Mouse (Mus musculus): Measurements from ENCODE around the gene Anln. TPM values are rescaled to one million over a fixed set of nuclear protein-coding genes. Genes with fewer than 3 reads are reported as not detected.
"Not testable (repeated sequence)": the region's sequence is repeated elsewhere in the genome, so short reads cannot be mapped to it uniquely, and the experiment has no call there.

Anln gene
- polyA plus RNA-seq, 1 experiment from 2014 or later, result 43.2 TPM

DNA sequence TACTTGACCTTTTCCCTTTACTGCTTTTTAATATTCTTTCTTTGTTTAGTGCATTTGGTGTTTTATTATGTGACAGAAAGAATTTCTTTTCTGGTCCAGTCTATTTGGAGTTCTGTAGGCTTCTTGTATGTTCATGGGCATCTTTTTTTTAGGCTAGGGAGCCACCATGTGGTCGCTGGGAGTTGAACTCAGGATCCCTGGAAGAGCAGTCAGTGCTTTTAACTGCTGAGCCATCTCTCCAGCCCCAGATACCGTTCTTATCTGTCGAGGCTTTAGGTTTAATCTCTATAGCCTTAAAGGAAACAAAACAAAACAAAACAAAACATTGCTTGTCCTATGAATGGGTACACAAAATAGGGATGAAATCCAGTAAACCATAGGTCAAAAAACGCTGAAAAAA is 19.4 kb upstream of the Anln start:
- H3K27me3 ChIP-seq (ENCODE audit: control insufficient read depth, insufficient read depth, low read length); DNase-seq (ENCODE audit: low spot score); H3K36me3 ChIP-seq (ENCODE audit: control insufficient read depth, insufficient read depth, low read length); H3K27ac ChIP-seq (ENCODE audit: low read depth, low read length); H3K4me1 ChIP-seq (ENCODE audit: control insufficient read depth, insufficient read depth, low read length); H3K4me3 ChIP-seq (ENCODE audit: low read depth, low read length); H3K9ac ChIP-seq (ENCODE audit: low read length); H3K9me3 ChIP-seq (ENCODE audit: control insufficient read depth, low read length); H3K4me2 ChIP-seq (ENCODE audit: low read depth); ATAC-seq (ENCODE audit: insufficient read depth, low FRiP score, low TSS enrichment): not testable (repeated sequence)
- WGBS, result 40% methylated on average over 4 of the region's 4 CpGs

DNA sequence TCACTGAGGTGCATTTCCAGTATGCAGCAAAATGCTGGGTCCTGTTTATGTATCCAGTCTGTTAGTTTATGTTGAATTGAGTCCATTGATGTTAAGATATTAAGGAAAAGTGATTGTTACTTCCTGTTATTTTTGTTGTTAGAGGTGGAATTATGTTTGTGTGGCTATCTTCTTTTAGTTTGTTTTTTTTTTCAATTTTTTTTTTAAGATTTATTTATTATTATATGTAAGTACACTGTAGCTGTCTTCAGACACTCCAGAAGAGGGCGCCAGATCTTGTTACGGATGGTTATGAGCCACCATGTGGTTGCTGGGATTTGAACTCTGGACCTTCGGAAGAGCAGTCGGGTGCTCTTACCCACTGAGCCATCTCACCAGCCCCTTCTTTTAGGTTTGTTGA is 18.6 kb upstream of the Anln start:
- not testable (repeated sequence) for H3K27me3 ChIP-seq (ENCODE audit: control insufficient read depth, insufficient read depth, low read length); H3K36me3 ChIP-seq (ENCODE audit: control insufficient read depth, insufficient read depth, low read length); H3K9me3 ChIP-seq (ENCODE audit: control insufficient read depth, low read length); H3K4me3 ChIP-seq (ENCODE audit: low read depth, low read length); ATAC-seq (ENCODE audit: insufficient read depth, low FRiP score, low TSS enrichment); H3K4me2 ChIP-seq (ENCODE audit: low read depth); H3K9ac ChIP-seq (ENCODE audit: low read length); H3K27ac ChIP-seq (ENCODE audit: low read depth, low read length); DNase-seq (ENCODE audit: low spot score); H3K4me1 ChIP-seq (ENCODE audit: control insufficient read depth, insufficient read depth, low read length)
- WGBS, result 80% methylated on average over 3 of the region's 4 CpGs

DNA sequence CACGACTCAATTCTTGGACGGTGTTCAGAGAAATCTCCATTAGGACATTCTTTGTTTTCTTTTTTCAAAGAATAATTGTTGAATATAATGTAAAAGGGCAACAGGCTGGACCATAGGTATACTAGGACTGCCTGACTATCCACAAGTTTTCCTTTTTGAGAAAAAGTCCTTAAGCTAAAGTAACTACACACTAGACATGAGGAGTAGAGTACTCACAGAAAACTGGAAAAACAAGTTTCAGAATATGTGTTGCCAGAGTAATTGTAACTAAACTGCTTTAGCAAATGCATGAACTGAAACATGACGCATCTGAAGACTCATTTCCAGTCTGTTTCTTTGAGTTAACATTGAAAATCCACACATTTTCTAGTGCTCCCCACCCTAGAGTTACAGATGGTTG is 16.4 kb upstream of the Anln start:
- no peak for DNase-seq (ENCODE audit: low spot score)
- H3K9me3 ChIP-seq (ENCODE audit: control insufficient read depth, low read length), result no peaks in the 10 kb centered on the region
- no peaks in the 10 kb centered on the region for H3K4me1 ChIP-seq (ENCODE audit: control insufficient read depth, insufficient read depth, low read length)
- WGBS, result 88% methylated on average over 3 of the region's 3 CpGs
- H3K4me3 ChIP-seq (ENCODE audit: low read depth, low read length), result no peak overlapping the region
- no peaks in the 10 kb centered on the region for H3K36me3 ChIP-seq (ENCODE audit: control insufficient read depth, insufficient read depth, low read length)
- H3K4me2 ChIP-seq (ENCODE audit: low read depth), result no peak overlapping the region
- H3K9ac ChIP-seq (ENCODE audit: low read length), result no peak overlapping the region
- ATAC-seq (ENCODE audit: insufficient read depth, low FRiP score, low TSS enrichment), result no peak
- no peak overlapping the region for H3K27ac ChIP-seq (ENCODE audit: low read depth, low read length)
- no peaks in the 10 kb centered on the region for H3K27me3 ChIP-seq (ENCODE audit: control insufficient read depth, insufficient read depth, low read length)

DNA sequence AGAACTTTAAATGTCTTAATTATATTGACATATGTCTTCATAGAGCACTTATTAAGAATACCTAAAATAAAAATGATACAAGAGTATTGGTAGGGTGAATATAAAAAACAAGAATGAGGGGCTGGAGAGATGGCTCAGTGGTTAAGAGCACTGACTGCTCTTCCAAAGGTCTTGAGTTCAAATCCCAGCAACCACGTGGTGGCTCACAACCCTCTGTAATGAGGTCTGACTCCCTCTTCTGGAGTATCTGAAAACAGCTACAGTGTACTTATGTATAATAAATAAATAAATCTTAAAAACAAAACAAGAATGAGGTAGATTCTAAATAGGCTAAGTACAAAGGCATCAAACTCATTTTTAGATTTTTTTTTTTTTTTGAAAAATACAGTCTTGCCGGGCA is 14.5 kb upstream of the Anln start:
- H3K4me1 ChIP-seq (ENCODE audit: control insufficient read depth, insufficient read depth, low read length); H3K4me3 ChIP-seq (ENCODE audit: low read depth, low read length); H3K36me3 ChIP-seq (ENCODE audit: control insufficient read depth, insufficient read depth, low read length); H3K9me3 ChIP-seq (ENCODE audit: control insufficient read depth, low read length); H3K9ac ChIP-seq (ENCODE audit: low read length); H3K4me2 ChIP-seq (ENCODE audit: low read depth); H3K27me3 ChIP-seq (ENCODE audit: control insufficient read depth, insufficient read depth, low read length); DNase-seq (ENCODE audit: low spot score); H3K27ac ChIP-seq (ENCODE audit: low read depth, low read length); ATAC-seq (ENCODE audit: insufficient read depth, low FRiP score, low TSS enrichment): not testable (repeated sequence)
- 68% methylated on average over 2 of the region's 2 CpGs for WGBS

DNA sequence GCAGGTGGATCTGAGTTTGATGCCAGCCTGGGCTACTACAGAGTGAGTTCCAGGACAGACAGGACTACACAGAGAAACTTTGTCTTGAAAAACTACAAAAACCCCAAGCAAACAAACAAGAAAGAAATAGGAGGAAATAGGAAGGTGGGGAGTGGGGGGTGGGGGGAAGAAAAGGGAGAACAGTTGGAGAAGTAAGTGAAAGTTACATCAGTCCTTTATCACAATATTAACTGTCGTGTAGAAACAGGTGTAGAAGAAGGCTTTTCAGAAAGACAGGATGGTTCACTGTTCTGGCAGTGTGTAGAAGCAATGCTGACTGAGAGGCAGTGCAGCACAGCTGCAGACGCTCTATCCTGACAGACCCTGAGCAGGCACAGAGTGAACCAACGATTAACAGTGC is 14.0 kb upstream of the Anln start:
- Histone ChIP-seq H3K9ac (ENCODE audit: low read length) (no peak overlapping the region), H3K9me3 (ENCODE audit: control insufficient read depth, low read length) (no peaks in the 10 kb centered on the region), H3K36me3 (ENCODE audit: control insufficient read depth, insufficient read depth, low read length) (no peaks in the 10 kb centered on the region), H3K27ac (ENCODE audit: low read depth, low read length) (no peak overlapping the region), H3K4me1 (ENCODE audit: control insufficient read depth, insufficient read depth, low read length) (no peaks in the 10 kb centered on the region), H3K4me2 (ENCODE audit: low read depth) (no peak overlapping the region), H3K4me3 (ENCODE audit: low read depth, low read length) (no peak overlapping the region), H3K27me3 (ENCODE audit: control insufficient read depth, insufficient read depth, low read length) (no peaks in the 10 kb centered on the region)
- 89% methylated on average over 3 of the region's 3 CpGs for WGBS
- ATAC-seq (ENCODE audit: insufficient read depth, low FRiP score, low TSS enrichment) (no peak), DNase-seq (ENCODE audit: low spot score) (no peak)

DNA sequence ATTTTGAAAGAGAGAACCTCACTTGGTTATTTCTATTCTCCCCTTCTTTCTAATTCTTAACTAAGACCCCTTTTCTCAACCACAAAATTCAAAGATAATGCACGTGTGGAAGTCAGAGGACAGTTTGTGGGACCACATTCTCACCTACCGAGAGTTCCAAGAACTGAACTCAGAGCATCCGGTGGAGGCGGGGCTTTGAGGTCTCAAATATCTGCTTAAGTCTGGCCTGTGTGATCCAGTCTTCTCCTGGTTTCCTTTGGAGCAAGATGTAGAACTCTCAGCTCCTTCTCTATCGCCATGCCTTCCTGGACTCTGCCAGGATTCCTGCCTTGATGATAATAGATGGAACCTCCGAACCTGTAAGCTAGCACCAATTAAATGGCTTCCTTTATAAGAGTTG is 13.0 kb upstream of the Anln start:
- ATAC-seq (ENCODE audit: insufficient read depth, low FRiP score, low TSS enrichment), result no peak
- Histone ChIP-seq H3K27ac (ENCODE audit: low read depth, low read length) (no peak overlapping the region), H3K4me1 (ENCODE audit: control insufficient read depth, insufficient read depth, low read length) (no peaks in the 10 kb centered on the region), H3K36me3 (ENCODE audit: control insufficient read depth, insufficient read depth, low read length) (no peaks in the 10 kb centered on the region), H3K27me3 (ENCODE audit: control insufficient read depth, insufficient read depth, low read length) (no peaks in the 10 kb centered on the region), H3K4me2 (ENCODE audit: low read depth) (no peak overlapping the region), H3K4me3 (ENCODE audit: low read depth, low read length) (no peak overlapping the region), H3K9ac (ENCODE audit: low read length) (no peak overlapping the region), H3K9me3 (ENCODE audit: control insufficient read depth, low read length) (no peaks in the 10 kb centered on the region)
- DNase-seq (ENCODE audit: low spot score), result no peak
- 86% methylated on average over 6 of the region's 6 CpGs for WGBS

DNA sequence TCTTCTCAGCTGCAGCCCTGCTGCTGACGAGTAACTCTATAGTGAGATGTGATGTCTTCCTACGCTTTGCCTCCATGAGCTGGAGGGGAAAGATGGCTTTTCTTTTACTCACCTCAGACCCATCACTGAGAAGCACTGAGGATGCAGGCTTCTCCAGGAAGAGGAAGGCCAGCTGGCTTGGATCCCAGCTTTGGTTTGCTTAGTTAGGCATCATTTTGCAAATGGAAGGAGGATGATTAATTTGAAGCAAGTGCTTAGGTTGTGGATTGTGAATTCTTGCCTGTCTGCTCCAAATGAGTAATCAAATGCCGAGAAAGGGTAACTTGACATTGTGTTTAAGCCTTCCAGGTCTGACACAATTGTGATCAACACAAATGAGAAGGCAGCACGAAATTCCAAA is 10.0 kb upstream of the Anln start:
- 89% methylated on average over 4 of the region's 4 CpGs for WGBS
- Histone ChIP-seq H3K9ac (ENCODE audit: low read length) (no peak overlapping the region), H3K27me3 (ENCODE audit: control insufficient read depth, insufficient read depth, low read length) (no peaks in the 10 kb centered on the region), H3K4me2 (ENCODE audit: low read depth) (no peak overlapping the region), H3K36me3 (ENCODE audit: control insufficient read depth, insufficient read depth, low read length) (no peaks in the 10 kb centered on the region), H3K27ac (ENCODE audit: low read depth, low read length) (no peak overlapping the region), H3K9me3 (ENCODE audit: control insufficient read depth, low read length) (no peaks in the 10 kb centered on the region), H3K4me1 (ENCODE audit: control insufficient read depth, insufficient read depth, low read length) (no peaks in the 10 kb centered on the region), H3K4me3 (ENCODE audit: low read depth, low read length) (no peak overlapping the region)
- ATAC-seq (ENCODE audit: insufficient read depth, low FRiP score, low TSS enrichment), result no peak
- DNase-seq (ENCODE audit: low spot score), result no peak

DNA sequence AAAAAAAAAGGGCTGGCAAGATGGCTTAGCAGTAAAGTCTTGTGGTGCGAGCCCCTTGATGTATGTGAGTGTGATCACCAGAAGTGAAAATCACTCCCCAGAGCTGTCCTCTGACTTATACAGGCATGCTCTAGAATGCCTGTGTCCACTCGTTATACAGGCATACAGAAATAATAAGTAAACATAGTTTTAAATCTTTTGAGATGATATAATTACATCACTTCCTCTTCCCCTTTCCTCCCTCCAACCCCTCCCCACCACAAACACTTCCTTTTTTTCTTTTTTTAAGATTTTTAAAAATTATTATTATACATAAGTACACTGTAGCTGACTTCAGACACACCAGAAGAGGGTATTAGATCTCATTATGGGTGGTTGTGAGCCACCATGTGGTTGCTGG is 5.7 kb upstream of the Anln start:
- ATAC-seq (ENCODE audit: insufficient read depth, low FRiP score, low TSS enrichment), result no peak
- H3K36me3 ChIP-seq (ENCODE audit: control insufficient read depth, insufficient read depth, low read length), result no peaks in the 10 kb centered on the region
- DNase-seq (ENCODE audit: low spot score), result no peak
- no peak overlapping the region for H3K27ac ChIP-seq (ENCODE audit: low read depth, low read length)
- H3K27me3 ChIP-seq (ENCODE audit: control insufficient read depth, insufficient read depth, low read length), result no peaks in the 10 kb centered on the region
- H3K9ac ChIP-seq (ENCODE audit: low read length), result no peak overlapping the region
- WGBS, result 85% methylated on average over 2 of the region's 2 CpGs
- no peak overlapping the region for H3K4me3 ChIP-seq (ENCODE audit: low read depth, low read length)
- no peak overlapping the region for H3K4me2 ChIP-seq (ENCODE audit: low read depth)
- no peaks in the 10 kb centered on the region for H3K9me3 ChIP-seq (ENCODE audit: control insufficient read depth, low read length)
- H3K4me1 ChIP-seq (ENCODE audit: control insufficient read depth, insufficient read depth, low read length), result no peaks in the 10 kb centered on the region

DNA sequence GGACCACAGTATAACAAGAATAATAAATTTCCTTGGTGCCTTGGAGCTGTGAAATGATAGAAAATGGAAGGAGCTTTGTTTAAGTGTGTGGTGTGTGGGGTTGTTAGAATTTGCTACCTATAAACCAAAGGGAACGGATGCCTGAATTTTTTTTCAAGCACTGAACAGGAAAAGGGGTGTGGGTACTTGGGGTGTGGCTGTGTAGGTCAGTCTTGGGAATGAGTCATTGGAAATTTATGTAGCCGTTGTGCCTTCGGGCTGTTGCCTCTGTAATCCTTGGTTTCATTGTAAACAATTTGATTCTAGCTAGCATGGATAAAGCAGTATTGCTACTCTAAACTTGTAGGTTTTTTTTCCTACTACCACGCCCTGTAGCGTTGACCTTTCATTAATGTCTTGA is 1.4 kb upstream of the Anln start:
- Histone ChIP-seq H3K4me1 (ENCODE audit: control insufficient read depth, insufficient read depth, low read length) (peaks cover 3% of the 10 kb centered on the region; the same call in 1 of the 2 replicates), H3K4me2 (ENCODE audit: low read depth) (no peak overlapping the region), H3K27ac (ENCODE audit: low read depth, low read length) (no peak overlapping the region), H3K4me3 (ENCODE audit: low read depth, low read length) (no peak overlapping the region), H3K27me3 (ENCODE audit: control insufficient read depth, insufficient read depth, low read length) (no peaks in the 10 kb centered on the region), H3K9ac (ENCODE audit: low read length) (no peak overlapping the region), H3K9me3 (ENCODE audit: control insufficient read depth, low read length) (no peaks in the 10 kb centered on the region), H3K36me3 (ENCODE audit: control insufficient read depth, insufficient read depth, low read length) (no peaks in the 10 kb centered on the region)
- no peak for DNase-seq (ENCODE audit: low spot score)
- ATAC-seq (ENCODE audit: insufficient read depth, low FRiP score, low TSS enrichment), result no peak
- WGBS, result 91% methylated on average over 5 of the region's 5 CpGs

Measured in neural tube, embryonic 11.5 days (tissue).